Mouse (Mus musculus) liver, embryonic 14.5 days (tissue): ENCODE measurements around the gene Hrnr. TPM values are rescaled to one million over a fixed set of nuclear protein-coding genes. Genes with fewer than 3 reads are reported as not detected.

Experiments
- ATAC-seq: fragments of 200-750 bp; cut with Nextera tagmentation; 2 replicates; pipeline ENCODE4 v1.8.0; 2017; ENCODE audit warnings: moderate number of reproducible peaks, mild to moderate bottlenecking, moderate library complexity; ENCODE audit not compliant: insufficient read depth
- DNase-seq, 3 experiments: peaks; one replicate each; pipeline ENCODE4 v3.0.0-alpha.2; 2012 to 2013; ENCODE audit warnings: low read depth in 3 of 3, low spot score in 3 of 3
- H3K27ac ChIP-seq: fragments of 300-500 bp; sonication (generic); 2 replicates; pipeline ENCODE4 v1.5.1; 2014; ENCODE audit warnings: moderate library complexity, mild to moderate bottlenecking, control low read depth, inconsistent platforms
- H3K27me3 ChIP-seq: fragments of 300-500 bp; sonication (generic); 2 replicates; pipeline ENCODE4 v1.6.1; 2014; ENCODE audit warnings: mild to moderate bottlenecking, low read length, moderate library complexity; ENCODE audit not compliant: control insufficient read depth, insufficient read depth
- H3K36me3 ChIP-seq: fragments of 300-500 bp; sonication (generic); replicated peaks from 2 replicates; pipeline ENCODE4 v1.6.1; 2014; ENCODE audit warnings: low read depth; ENCODE audit not compliant: control insufficient read depth, insufficient read depth
- H3K4me1 ChIP-seq, 2 experiments: fragments of 200-500 bp in 1 of 2; fragments of 300-500 bp in 1 of 2; sonication (generic) in 1 of 2; replicated peaks; 2 replicates each; pipeline ENCODE4 v1.6.1; 2012 to 2014; ENCODE audit warnings: antibody characterized with exemption in 1 of 2, inconsistent platforms in 1 of 2, low read length in 1 of 2; ENCODE audit not compliant: control insufficient read depth in 2 of 2, insufficient read depth in 2 of 2
- H3K4me2 ChIP-seq: fragments of 300-500 bp; sonication (generic); 2 replicates; pipeline ENCODE4 v1.6.1; 2014; ENCODE audit warnings: low read depth, mild to moderate bottlenecking, control low read depth, moderate library complexity
- H3K4me3 ChIP-seq, 2 experiments: fragments of 200-500 bp in 1 of 2; fragments of 300-500 bp in 1 of 2; sonication (generic) in 1 of 2; 2 replicates each; pipeline ENCODE4 v1.5.1; 2012 to 2014; ENCODE audit warnings: low read depth in 2 of 2, low read length in 2 of 2, mild to moderate bottlenecking in 2 of 2, control low read depth in 1 of 2, inconsistent platforms in 1 of 2, moderate library complexity in 1 of 2; ENCODE audit not compliant: insufficient read depth in 1 of 2
- H3K9ac ChIP-seq: fragments of 300-500 bp; sonication (generic); replicated peaks from 2 replicates; pipeline ENCODE4 v1.6.1; 2014; ENCODE audit warnings: mild to moderate bottlenecking, control low read depth, moderate library complexity
- H3K9me3 ChIP-seq: fragments of 300-500 bp; sonication (generic); 2 replicates; pipeline ENCODE4 v1.6.1; 2016; ENCODE audit warnings: low read length, mixed read lengths; ENCODE audit not compliant: control insufficient read depth
- CTCF ChIP-seq: IDR thresholded peaks from 2 replicates; pipeline ENCODE4 v1.5.1; 2016; ENCODE audit warnings: antibody characterized with exemption, low read depth, control low read depth
- EP300 ChIP-seq: IDR thresholded peaks from 2 replicates; pipeline ENCODE4 v1.6.1; 2016; ENCODE audit warnings: antibody characterized with exemption, low read depth
- WGBS: fragments of 180-500 bp; shearing (Covaris S2); extraction: QIAGEN DNeasy Blood & Tissue Kit; methylation state at CpG from one replicate; pipeline ENCODE4 v1.1.7; 2014; ENCODE audit not compliant: insufficient replicate concordance; 5-methylcytosine and 5-hydroxymethylcytosine counted together
- polyA plus RNA-seq, 2 experiments: library from polyadenylated mRNA; depleted of rRNA in 1 of 2; stranded (reverse) in 1 of 2; unstranded in 1 of 2; fragments of >200 nt; fragmentation: Nextera tagmentation in 1 of 2; extraction: Ambion mirVana in 1 of 2; gene quantifications; 2 replicates each; pipeline versions ENCODE4 v1.2.1 to v1.2.3; 2012 to 2014

Hrnr gene
- polyA plus RNA-seq, 2 experiments = not detected

GRCm38 (mm10) chr3:93373416-93373815 is 53.9 kb downstream of the Hrnr start:
- Histone ChIP-seq H3K4me2 (no peak overlapping the region), H3K9ac (no peak overlapping the region), H3K9me3 (no peaks in the 10 kb centered on the region), H3K27me3 (no peaks in the 10 kb centered on the region), H3K4me1 (no peaks in the 10 kb centered on the region), H3K27ac (no peak overlapping the region), H3K36me3 (no peaks in the 10 kb centered on the region), H3K4me3 (no peak overlapping the region)
- 56% methylated on average over 6 of the region's 6 CpGs for WGBS
- ATAC-seq = no peak
- TF ChIP-seq EP300 (no peak), CTCF (no peak)
- DNase-seq = no peak

DNA sequence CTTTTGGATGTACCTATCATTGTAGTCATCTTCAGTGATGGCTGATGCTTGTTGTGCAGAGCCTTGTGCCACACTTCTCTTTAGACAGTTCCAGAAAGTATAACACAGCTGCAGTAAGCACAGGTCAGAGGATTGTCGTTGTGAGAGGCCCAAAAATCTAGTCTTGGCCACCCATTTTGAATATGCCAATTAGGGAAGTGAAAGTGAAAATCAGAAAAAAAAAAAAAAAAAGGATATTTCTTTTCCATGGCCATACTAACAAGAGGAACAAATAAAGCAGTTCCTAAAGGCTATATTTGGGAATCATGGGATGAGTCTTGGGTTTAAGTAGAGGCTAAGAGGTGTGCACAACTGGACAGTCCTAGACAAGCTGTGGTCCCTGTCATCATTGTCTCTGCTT is 55.6 kb downstream of the Hrnr start:
- Histone ChIP-seq H3K4me3 (no peak overlapping the region), H3K27ac (no peak overlapping the region), H3K4me2 (no peak overlapping the region), H3K4me1 (no peaks in the 10 kb centered on the region), H3K9me3 (no peaks in the 10 kb centered on the region), H3K27me3 (no peaks in the 10 kb centered on the region), H3K9ac (no peak overlapping the region), H3K36me3 (no peaks in the 10 kb centered on the region)
- TF ChIP-seq CTCF (no peak), EP300 (no peak)
- 41% methylated on average over 1 of the region's 1 CpGs for WGBS
- ATAC-seq (no peak), DNase-seq (no peak)

- H3K4me2 ChIP-seq = no peak overlapping the region
- H3K27me3 ChIP-seq = no peaks in the 10 kb centered on the region
- no peak overlapping the region for H3K4me3 ChIP-seq
- no peaks in the 10 kb centered on the region for H3K9me3 ChIP-seq
- WGBS = 64% methylated on average over 5 of the region's 5 CpGs
- H3K27ac ChIP-seq = no peak overlapping the region
- no peaks in the 10 kb centered on the region for H3K4me1 ChIP-seq
- no peak overlapping the region for H3K9ac ChIP-seq
- no peak for DNase-seq
- no peak for ATAC-seq
- H3K36me3 ChIP-seq = no peaks in the 10 kb centered on the region
- TF ChIP-seq CTCF = no peak
- TF ChIP-seq EP300 = no peak
These were observed 56.1 kb downstream of the Hrnr start for GRCm38 (mm10) chr3:93375601-93376000.

DNA sequence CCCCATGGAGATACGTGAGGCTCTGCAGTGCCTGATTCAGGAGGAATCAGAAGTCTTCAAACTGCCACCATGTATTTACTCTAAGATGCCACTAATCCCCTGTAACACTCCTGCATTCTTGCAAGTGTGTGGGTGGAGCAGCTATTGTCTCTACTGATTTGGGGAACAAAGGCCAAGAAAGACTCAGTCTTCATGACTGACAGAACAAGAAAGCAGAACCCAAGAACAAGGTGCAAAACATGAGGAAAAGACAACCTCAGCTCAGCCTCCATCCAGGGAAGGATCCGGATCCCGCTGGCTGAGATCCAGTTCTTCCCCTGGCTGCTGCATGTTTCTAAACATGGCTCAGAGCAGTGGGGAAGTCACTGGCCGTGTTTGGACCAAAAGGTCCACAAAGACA is 58.6 kb downstream of the Hrnr start:
- no peaks in the 10 kb centered on the region for H3K36me3 ChIP-seq
- no peak overlapping the region for H3K27ac ChIP-seq
- no peak overlapping the region for H3K4me2 ChIP-seq
- H3K4me3 ChIP-seq = no peak overlapping the region
- DNase-seq = no peak
- no peaks in the 10 kb centered on the region for H3K4me1 ChIP-seq
- H3K9me3 ChIP-seq = no peaks in the 10 kb centered on the region
- TF ChIP-seq EP300 (no peak), CTCF (no peak)
- WGBS = 59% methylated on average over 4 of the region's 4 CpGs
- no peaks in the 10 kb centered on the region for H3K27me3 ChIP-seq
- no peak overlapping the region for H3K9ac ChIP-seq
- no peak for ATAC-seq

Other genes with a start within 250 kb of the Hrnr start
- not detected in 2 replicates for gene Crnn, start 175.0 kb upstream of the Hrnr start, polyA plus RNA-seq (2012; rRNA removed)
- gene Crnn, start 175.0 kb upstream of the Hrnr start, polyA plus RNA-seq (2014; fragmentation: Nextera tagmentation; extraction: Ambion mirVana) = not detected in 2 replicates
- not detected in 2 replicates for gene Flg2, start 122.5 kb upstream of the Hrnr start, polyA plus RNA-seq (2012; rRNA removed)
- gene Flg2, start 122.5 kb upstream of the Hrnr start, polyA plus RNA-seq (2014; fragmentation: Nextera tagmentation; extraction: Ambion mirVana) = not detected in 2 replicates
- gene Flg, start 46.2 kb upstream of the Hrnr start, polyA plus RNA-seq (2012; rRNA removed) = not detected in 2 replicates
- not detected in 2 replicates for gene Flg, start 46.2 kb upstream of the Hrnr start, polyA plus RNA-seq (2014; fragmentation: Nextera tagmentation; extraction: Ambion mirVana)
- gene Rptn, start 74.0 kb downstream of the Hrnr start, polyA plus RNA-seq (2012; rRNA removed) = 0.01 TPM in 2 replicates
- not detected in 2 replicates for gene Rptn, start 74.0 kb downstream of the Hrnr start, polyA plus RNA-seq (2014; fragmentation: Nextera tagmentation; extraction: Ambion mirVana)
- 0.04 TPM in 1 of 2 replicates, not detected in the other for gene Tchh, start 122.6 kb downstream of the Hrnr start, polyA plus RNA-seq (2012; rRNA removed)
- 0.04 and 0.11 TPM in 2 replicates for gene Tchh, start 122.6 kb downstream of the Hrnr start, polyA plus RNA-seq (2014; fragmentation: Nextera tagmentation; extraction: Ambion mirVana)
- gene Tchhl1, start 149.0 kb downstream of the Hrnr start, polyA plus RNA-seq (2012; rRNA removed) = not detected in 2 replicates
- not detected in 2 replicates for gene Tchhl1, start 149.0 kb downstream of the Hrnr start, polyA plus RNA-seq (2014; fragmentation: Nextera tagmentation; extraction: Ambion mirVana)
- 39.1 and 46.2 TPM in 2 replicates for gene S100a11, start 200.7 kb downstream of the Hrnr start, polyA plus RNA-seq (2012; rRNA removed)
- 126 and 159 TPM in 2 replicates for gene S100a11, start 200.7 kb downstream of the Hrnr start, polyA plus RNA-seq (2014; fragmentation: Nextera tagmentation; extraction: Ambion mirVana)
- 23.5 and 25.0 TPM in 2 replicates for gene S100a10, start 235.3 kb downstream of the Hrnr start, polyA plus RNA-seq (2012; rRNA removed)
- gene S100a10, start 235.3 kb downstream of the Hrnr start, polyA plus RNA-seq (2014; fragmentation: Nextera tagmentation; extraction: Ambion mirVana) = 53.0 and 57.8 TPM in 2 replicates